Mouse (Mus musculus) intestine, embryonic 14.5 days (tissue): Measurements from ENCODE around the gene R3hdm4. TPM values are rescaled to one million over a fixed set of nuclear protein-coding genes. Genes with fewer than 3 reads are reported as not detected.
A peak's percentile ranks its signal among the peaks of the same experiment; 100 is the strongest.
"Not testable (repeated sequence)": the region's sequence is repeated elsewhere in the genome, so short reads cannot be mapped to it uniquely, and the experiment has no call there.

Experiments used
- ATAC-seq: fragments of 200-750 bp; cut with Nextera tagmentation; replicated peaks from 2 replicates; pipeline ENCODE4 v1.8.0; 2017; ENCODE audit warnings: low read depth, moderate number of reproducible peaks, moderate TSS enrichment, moderate library complexity; ENCODE audit not compliant: low FRiP score, low TSS enrichment
- DNase-seq: peaks from one replicate; pipeline ENCODE4 v3.0.0-alpha.2; 2018; ENCODE audit warnings: low spot score
- H3K27ac ChIP-seq: fragments of 300-500 bp; sonication (generic); 2 replicates; pipeline ENCODE4 v1.5.1; 2014; ENCODE audit warnings: low read depth, mild to moderate bottlenecking, control low read depth
- H3K27me3 ChIP-seq: fragments of 300-500 bp; sonication (generic); replicated peaks from 2 replicates; pipeline ENCODE4 v1.6.1; 2014; ENCODE audit warnings: low read length, control low read depth; ENCODE audit not compliant: control insufficient read depth, insufficient read depth
- H3K36me3 ChIP-seq: fragments of 300-500 bp; sonication (generic); 2 replicates; pipeline ENCODE4 v1.6.1; 2014; ENCODE audit warnings: low read length, control low read depth; ENCODE audit not compliant: control insufficient read depth, insufficient read depth
- H3K4me1 ChIP-seq: fragments of 300-500 bp; sonication (generic); replicated peaks from 2 replicates; pipeline ENCODE4 v1.6.1; 2014; ENCODE audit warnings: low read length, control low read depth, mixed read lengths; ENCODE audit not compliant: control insufficient read depth, insufficient read depth
- H3K4me2 ChIP-seq: fragments of 300-500 bp; sonication (generic); 2 replicates; pipeline ENCODE4 v1.6.1; 2014; ENCODE audit warnings: low read length
- H3K4me3 ChIP-seq: fragments of 300-500 bp; sonication (generic); 2 replicates; pipeline ENCODE4 v1.5.1; 2014; ENCODE audit warnings: low read depth, low read length, control low read depth, mixed read lengths
- H3K9ac ChIP-seq: fragments of 300-500 bp; sonication (generic); 2 replicates; pipeline ENCODE4 v1.6.1; 2014; ENCODE audit warnings: mild to moderate bottlenecking, low read length
- H3K9me3 ChIP-seq: fragments of 300-500 bp; sonication (generic); 2 replicates; pipeline ENCODE4 v1.6.1; 2016; ENCODE audit warnings: low read length, control low read depth; ENCODE audit not compliant: control insufficient read depth
- WGBS: fragments of 180-500 bp; shearing (Covaris S2); extraction: QIAGEN DNeasy Blood & Tissue Kit; methylation state at CpG from one replicate; pipeline ENCODE4 v1.1.7; 2014; 5-methylcytosine and 5-hydroxymethylcytosine counted together
- polyA plus RNA-seq: library from polyadenylated mRNA; unstranded; fragments of >200 nt; fragmentation: Nextera tagmentation; extraction: Ambion mirVana; gene quantifications from 2 replicates; pipeline ENCODE4 v1.2.1, GENCODE M21; 2014

R3hdm4 gene
- polyA plus RNA-seq, 1 experiment from 2014 or later, result 122 TPM

DNA sequence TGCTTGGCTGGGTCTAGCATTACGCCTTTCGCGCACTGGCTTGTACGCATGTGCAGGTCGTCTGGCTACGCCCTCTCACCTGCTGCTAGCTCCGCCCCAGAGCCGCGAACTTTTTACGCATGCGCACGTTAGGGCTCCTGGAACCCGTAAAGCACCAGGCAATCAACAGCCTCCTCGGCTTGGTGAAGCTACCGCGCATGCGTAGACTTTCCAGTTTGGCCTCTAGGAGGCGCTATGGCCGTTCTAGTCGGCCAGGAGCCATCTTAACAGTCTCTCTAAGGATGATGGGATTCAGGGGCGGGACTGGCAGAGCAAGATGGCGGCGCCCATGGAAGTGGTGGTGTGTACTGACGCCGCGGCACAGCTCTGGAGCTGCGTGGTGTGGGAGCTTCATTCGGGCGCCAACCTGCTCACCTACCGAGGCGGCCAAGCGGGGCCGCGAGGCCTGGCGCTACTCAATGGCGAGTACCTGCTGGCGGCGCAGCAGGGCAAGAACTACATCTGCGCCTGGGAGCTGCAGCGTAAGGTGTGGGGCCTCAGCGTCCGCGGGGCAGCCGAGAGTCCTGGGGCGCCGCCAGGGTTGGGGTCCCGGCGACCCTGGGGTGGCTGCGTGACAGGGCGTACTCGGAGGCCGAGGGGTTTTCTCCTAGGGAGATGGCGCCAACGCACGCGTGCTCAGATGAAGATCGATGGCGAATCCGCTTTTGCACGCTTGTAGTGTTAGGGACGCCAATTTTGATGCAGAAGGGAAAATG lies 39.0 kb upstream of the R3hdm4 start, which contains the start of gene Wdr18:
Gene Wdr18 (plus strand): TSS at position 306 of the 755 bp plus-strand sequence.
- under 1% methylated on average over 60 of the region's 61 CpGs for WGBS
- Histone ChIP-seq H3K4me3 (peak within 1 kb of the TSS; percentile 99), H3K4me2 (peak within 1 kb of the TSS; percentile 53), H3K9ac (peak within 1 kb of the TSS; percentile 78), H3K9me3 (no peaks in the 10 kb centered on the region), H3K4me1 (peaks cover 6% of the 10 kb centered on the region), H3K27ac (peak within 1 kb of the TSS; percentile 62), H3K36me3 (peaks cover 29% of the 10 kb centered on the region), H3K27me3 (no peaks in the 10 kb centered on the region)
- ATAC-seq, result peak; percentile 93
- peak; percentile 100 for DNase-seq

DNA sequence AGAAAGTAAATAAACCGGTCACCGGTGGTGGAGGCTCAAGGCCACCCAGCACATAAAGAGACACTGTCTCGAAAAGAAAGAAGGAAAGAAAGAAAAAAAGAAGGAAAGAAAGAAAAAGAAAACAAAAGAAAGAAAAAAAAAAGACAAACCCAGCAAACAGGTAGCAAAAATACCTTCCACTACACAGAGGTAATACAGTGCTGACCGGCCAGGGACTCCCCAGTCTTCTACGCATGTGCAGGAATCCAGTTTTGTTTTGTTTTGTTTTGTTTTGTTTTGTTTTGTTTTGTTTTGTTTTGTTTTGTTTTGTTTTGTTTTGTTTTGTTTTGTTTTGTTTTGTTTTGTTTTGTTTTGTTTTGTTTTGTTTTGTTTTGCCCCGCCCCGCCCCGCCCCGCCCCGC lies 38.4 kb upstream of the R3hdm4 start:
- not testable (repeated sequence) for H3K9ac ChIP-seq, H3K9me3 ChIP-seq, H3K27me3 ChIP-seq, H3K4me3 ChIP-seq, H3K27ac ChIP-seq, H3K4me1 ChIP-seq, DNase-seq
- 34% methylated on average over 10 of the region's 10 CpGs for WGBS
- peaks cover 23% of the 10 kb centered on the region for H3K36me3 ChIP-seq
- 0 out of 2 replicates have a peak, but pooled peaks have one; percentile 34 for ATAC-seq
- H3K4me2 ChIP-seq, result peak overlapping the region; percentile 53; the same call in 1 of the 2 replicates

DNA sequence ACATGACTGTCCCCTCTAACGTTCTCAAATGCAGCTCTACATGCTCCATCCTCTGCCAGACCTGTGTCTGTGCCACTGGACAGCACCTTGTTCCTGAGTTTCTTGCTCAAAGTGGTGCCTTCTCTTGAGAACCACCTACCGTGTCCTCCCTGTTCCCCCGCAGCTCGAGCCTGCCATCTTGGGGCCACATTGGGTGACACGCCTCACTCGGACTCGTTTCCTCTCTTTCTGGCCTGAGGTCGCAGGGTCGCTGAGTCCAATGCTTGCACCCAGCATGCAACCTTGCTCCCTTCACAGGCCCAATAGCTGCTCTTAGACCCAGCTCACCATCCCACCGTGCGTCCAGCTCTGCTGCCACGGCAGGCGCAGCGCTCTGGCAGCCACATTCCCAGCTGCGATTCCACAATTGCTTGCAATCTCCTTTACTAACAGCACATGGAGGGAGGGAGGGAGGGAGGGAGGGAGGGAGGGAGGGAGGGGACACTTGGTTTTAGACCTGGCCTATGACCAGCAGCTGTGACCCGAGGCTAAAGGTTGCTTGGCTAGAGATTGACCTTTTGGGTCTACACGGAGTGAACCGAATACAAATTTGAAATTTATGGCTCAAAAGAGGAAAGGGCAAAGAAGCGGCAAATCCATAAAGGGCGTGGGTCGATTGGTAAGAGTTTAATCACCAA lies 37.3 kb upstream of the R3hdm4 start:
- DNase-seq (peak; percentile 85), ATAC-seq (no peak)
- Histone ChIP-seq H3K27ac (no peak overlapping the region), H3K36me3 (peaks cover 16% of the 10 kb centered on the region), H3K4me2 (0 out of 2 replicates have a peak overlapping the region, but pooled peaks have one; percentile 25), H3K9me3 (no peaks in the 10 kb centered on the region), H3K9ac (no peak overlapping the region), H3K27me3 (no peaks in the 10 kb centered on the region), H3K4me3 (no peak overlapping the region), H3K4me1 (peaks cover 6% of the 10 kb centered on the region)
- 8% methylated on average over 21 of the region's 21 CpGs for WGBS

DNA sequence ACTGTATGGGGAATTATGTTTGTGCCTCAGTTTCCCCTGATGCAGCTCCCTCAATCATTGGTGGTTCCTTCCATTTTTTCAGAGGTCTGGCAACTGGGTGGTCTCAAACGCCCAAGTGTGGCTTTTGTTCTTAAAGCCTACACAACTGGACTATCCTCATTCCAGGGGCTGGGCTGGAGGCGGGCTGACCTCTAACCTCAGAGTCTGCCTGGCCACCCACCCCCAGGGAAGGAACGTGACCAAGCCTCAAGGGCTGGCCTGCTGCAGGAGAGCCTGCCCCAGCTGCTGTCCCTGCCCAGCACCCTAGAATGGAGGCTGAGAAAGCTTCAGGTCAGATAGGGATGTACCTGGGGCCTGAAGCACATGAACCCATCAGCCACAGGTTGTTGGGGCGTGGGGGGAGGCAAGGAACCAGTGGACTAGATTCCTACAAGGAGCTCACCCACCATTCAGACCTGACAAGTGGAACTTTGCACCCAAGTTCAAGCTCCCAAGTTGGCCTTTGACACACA lies 35.7 kb upstream of the R3hdm4 start:
- DNase-seq (no peak), ATAC-seq (no peak)
- H3K27me3 ChIP-seq, result no peaks in the 10 kb centered on the region
- peaks cover 6% of the 10 kb centered on the region for H3K4me1 ChIP-seq
- no peak overlapping the region for H3K4me3 ChIP-seq
- H3K9me3 ChIP-seq, result no peaks in the 10 kb centered on the region
- 18% methylated on average over 4 of the region's 4 CpGs for WGBS
- no peak overlapping the region for H3K27ac ChIP-seq
- peaks cover 20% of the 10 kb centered on the region for H3K36me3 ChIP-seq
- H3K4me2 ChIP-seq, result no peak overlapping the region
- no peak overlapping the region for H3K9ac ChIP-seq

DNA sequence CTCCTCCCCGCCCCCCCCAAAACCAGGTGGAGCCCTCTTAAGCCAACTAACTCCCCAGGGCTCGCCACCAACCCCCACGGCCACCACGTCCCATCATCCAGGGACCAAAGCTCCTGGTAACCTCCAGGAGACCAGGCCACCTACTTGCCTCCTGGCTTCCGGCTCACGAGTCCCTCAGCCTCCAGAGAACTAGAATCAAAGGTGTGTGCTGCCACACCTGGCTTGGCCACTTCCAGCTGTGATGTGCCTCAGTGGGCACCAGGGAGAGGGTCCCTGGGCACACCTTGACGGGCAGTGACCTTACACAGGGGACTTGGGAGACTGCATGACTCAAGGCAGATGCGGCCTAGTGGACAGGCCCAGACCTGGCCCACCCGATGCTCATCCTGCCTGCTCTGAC lies 34.7 kb upstream of the R3hdm4 start:
- Histone ChIP-seq H3K4me1 (no peaks in the 10 kb centered on the region), H3K36me3 (peaks cover 30% of the 10 kb centered on the region), H3K27me3 (no peaks in the 10 kb centered on the region), H3K27ac (no peak overlapping the region), H3K9me3 (no peaks in the 10 kb centered on the region), H3K4me2 (no peak overlapping the region), H3K4me3 (no peak overlapping the region), H3K9ac (no peak overlapping the region)
- whole genome bisulfite sequencing, result 65% methylated on average over 9 of the region's 9 CpGs
- ATAC-seq (no peak), DNase-seq (no peak)

DNA sequence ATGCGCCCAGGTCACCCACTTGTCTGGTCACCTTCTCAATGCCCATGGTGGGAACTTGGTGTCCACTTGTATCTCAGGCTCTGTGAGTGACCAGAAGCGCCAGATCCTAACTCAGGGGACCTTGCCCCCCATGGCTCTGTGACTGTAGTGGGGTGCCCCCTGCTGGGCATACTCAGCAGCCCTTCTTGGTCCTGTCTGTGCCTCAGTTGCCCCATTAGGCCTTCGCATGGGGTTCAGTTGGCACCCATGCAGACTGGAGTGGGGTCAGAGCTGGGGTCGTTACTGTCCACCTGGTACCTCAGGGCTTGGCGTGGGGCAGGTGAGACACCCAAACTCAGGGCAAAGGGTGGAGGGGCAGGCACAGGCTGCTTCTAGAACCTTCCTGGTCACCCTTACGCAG lies 32.9 kb upstream of the R3hdm4 start:
- no peak for DNase-seq

DNA sequence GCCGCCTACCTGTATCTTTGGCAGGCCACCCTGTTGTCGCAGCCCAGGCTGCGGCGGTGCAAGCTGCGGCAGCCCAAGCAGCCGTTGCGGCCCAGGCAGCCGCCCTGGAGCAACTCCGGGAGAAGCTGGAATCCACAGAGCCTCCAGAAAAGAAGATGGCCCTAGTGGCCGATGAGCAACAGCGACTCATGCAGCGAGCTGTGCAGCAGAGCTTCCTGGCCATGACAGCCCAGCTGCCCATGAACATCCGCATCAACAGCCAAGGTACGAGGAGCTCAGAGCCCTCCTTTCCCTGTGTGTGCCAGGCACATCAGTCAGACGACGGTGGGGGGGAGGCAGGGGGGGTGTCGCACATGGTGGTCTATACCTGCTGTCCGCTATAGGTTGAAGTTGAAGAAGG lies 29.7 kb upstream of the R3hdm4 start:
- no peaks in the 10 kb centered on the region for H3K9me3 ChIP-seq
- H3K4me3 ChIP-seq, result no peak overlapping the region
- H3K4me2 ChIP-seq, result no peak overlapping the region
- no peak overlapping the region for H3K9ac ChIP-seq
- H3K27ac ChIP-seq, result no peak overlapping the region
- DNase-seq, result no peak
- no peak for ATAC-seq
- H3K4me1 ChIP-seq, result peaks cover 20% of the 10 kb centered on the region
- WGBS, result 82% methylated on average over 18 of the region's 18 CpGs
- H3K36me3 ChIP-seq, result peaks cover 53% of the 10 kb centered on the region
- H3K27me3 ChIP-seq, result no peaks in the 10 kb centered on the region

More for the DNA sequence above, 32.9 kb upstream of the R3hdm4 start:
- Histone ChIP-seq H3K9ac (no peak overlapping the region), H3K4me1 (no peaks in the 10 kb centered on the region), H3K27me3 (no peaks in the 10 kb centered on the region), H3K9me3 (no peaks in the 10 kb centered on the region), H3K4me3 (no peak overlapping the region), H3K4me2 (no peak overlapping the region), H3K36me3 (peaks cover 48% of the 10 kb centered on the region), H3K27ac (no peak overlapping the region)
- 87% methylated on average over 6 of the region's 6 CpGs for WGBS
- no peak for ATAC-seq

DNA sequence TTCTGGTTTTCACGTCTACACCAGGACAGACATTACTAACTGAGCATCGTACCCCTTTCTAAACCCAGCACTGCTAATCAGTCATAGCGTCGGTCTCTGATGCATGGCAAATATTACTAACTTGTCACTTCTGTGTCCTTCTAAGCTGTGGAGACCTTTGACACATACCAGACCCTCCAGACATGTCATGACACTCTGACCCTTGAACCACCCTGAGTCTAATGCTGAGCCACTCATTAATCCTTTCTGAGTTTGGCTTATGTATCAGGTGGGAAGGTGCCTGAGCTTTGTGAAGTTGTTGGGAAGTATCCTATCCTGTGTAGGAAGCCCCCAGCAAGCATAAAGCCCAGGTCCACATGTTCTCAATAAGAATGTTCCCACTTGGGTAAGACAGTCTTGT lies 28.9 kb upstream of the R3hdm4 start:
- ATAC-seq (no peak), DNase-seq (no peak)
- no peak overlapping the region for H3K9ac ChIP-seq
- H3K36me3 ChIP-seq, result peaks cover 53% of the 10 kb centered on the region
- H3K27me3 ChIP-seq, result no peaks in the 10 kb centered on the region
- no peaks in the 10 kb centered on the region for H3K9me3 ChIP-seq
- whole genome bisulfite sequencing, result 52% methylated on average over 4 of the region's 4 CpGs
- H3K4me1 ChIP-seq, result peaks cover 27% of the 10 kb centered on the region
- no peak overlapping the region for H3K4me2 ChIP-seq
- H3K4me3 ChIP-seq, result no peak overlapping the region
- no peak overlapping the region for H3K27ac ChIP-seq
